Mouse (Mus musculus): ENCODE data around the gene Corin. TPM values are rescaled to one million over a fixed set of nuclear protein-coding genes. Genes with fewer than 3 reads are reported as not detected.

Gene Corin
- total RNA-seq, 2 experiments from 2014 or later, result 0.16 TPM; not detected in 1

GRCm38 (mm10) chr5:72443946-72444345 lies 60.3 kb downstream of the Corin start:
- no peak for DNase-seq (ENCODE audit: low spot score in 2 of 2)

- no peak for DNase-seq (ENCODE audit: low spot score in 2 of 2)
Observed at GRCm38 (mm10) chr5:72443007-72443406, 61.3 kb downstream of the Corin start.

GRCm38 (mm10) chr5:72441181-72441580 lies 63.1 kb downstream of the Corin start:
- DNase-seq (ENCODE audit: low spot score in 2 of 2), result no peak

- DNase-seq (ENCODE audit: low spot score in 2 of 2), result no peak
Observed at GRCm38 (mm10) chr5:72435085-72435484, 69.2 kb downstream of the Corin start.

- DNase-seq (ENCODE audit: low spot score in 2 of 2), result no peak
Observed at GRCm38 (mm10) chr5:72431856-72432255, 72.4 kb downstream of the Corin start.

GRCm38 (mm10) chr5:72427556-72427955 lies 76.7 kb downstream of the Corin start:
- DNase-seq (ENCODE audit: low spot score in 2 of 2), result no peak

- DNase-seq (ENCODE audit: low spot score in 2 of 2), result no peak
Observed at GRCm38 (mm10) chr5:72425342-72426010, 78.8 kb downstream of the Corin start.

GRCm38 (mm10) chr5:72411874-72412329 lies 92.4 kb downstream of the Corin start:
- DNase-seq (ENCODE audit: low spot score in 2 of 2), result no peak

- DNase-seq (ENCODE audit: low spot score in 2 of 2), result no peak
Observed at GRCm38 (mm10) chr5:72410841-72411240, 93.4 kb downstream of the Corin start.

GRCm38 (mm10) chr5:72403376-72403775 lies 100.9 kb downstream of the Corin start:
- no peak for DNase-seq (ENCODE audit: low spot score in 2 of 2)

- no peak for DNase-seq (ENCODE audit: low spot score in 2 of 2)
Observed at GRCm38 (mm10) chr5:72402913-72403312, 101.4 kb downstream of the Corin start.

GRCm38 (mm10) chr5:72401778-72402177 lies 102.5 kb downstream of the Corin start:
- no peak for DNase-seq (ENCODE audit: low spot score in 2 of 2)

GRCm38 (mm10) chr5:72401251-72401650 lies 103.0 kb downstream of the Corin start:
- no peak for DNase-seq (ENCODE audit: low spot score in 2 of 2)

- DNase-seq (ENCODE audit: low spot score in 2 of 2), result no peak
Observed at GRCm38 (mm10) chr5:72382148-72382547, 122.1 kb downstream of the Corin start.

- DNase-seq (ENCODE audit: low spot score in 2 of 2), result no peak
Observed at GRCm38 (mm10) chr5:72380616-72381015, 123.7 kb downstream of the Corin start.

- DNase-seq (ENCODE audit: low spot score in 2 of 2), result no peak
Observed at GRCm38 (mm10) chr5:72368004-72368403, 136.3 kb downstream of the Corin start.

GRCm38 (mm10) chr5:72365801-72366200 lies 138.5 kb downstream of the Corin start:
- no peak for DNase-seq (ENCODE audit: low spot score in 2 of 2)

- no peak for DNase-seq (ENCODE audit: low spot score in 2 of 2)
Observed at GRCm38 (mm10) chr5:72363838-72364237, 140.4 kb downstream of the Corin start.

GRCm38 (mm10) chr5:72353746-72354145 lies 150.5 kb downstream of the Corin start:
- DNase-seq (ENCODE audit: low spot score in 2 of 2), result no peak

- DNase-seq (ENCODE audit: low spot score in 2 of 2), result peak in 1 of 2 experiments; percentile 11
Observed at GRCm38 (mm10) chr5:72350081-72350758, 154.1 kb downstream of the Corin start.

- no peak for DNase-seq (ENCODE audit: low spot score in 2 of 2)
Observed at GRCm38 (mm10) chr5:72348591-72348990, 155.7 kb downstream of the Corin start.

- DNase-seq (ENCODE audit: low spot score in 2 of 2), result no peak
Observed at GRCm38 (mm10) chr5:72335873-72336272, 168.4 kb downstream of the Corin start.

- DNase-seq (ENCODE audit: low spot score in 2 of 2), result no peak
Observed at GRCm38 (mm10) chr5:72332901-72333300, 171.4 kb downstream of the Corin start.

Data from adrenal gland, adult 18-20 months (tissue).